Mouse (Mus musculus): Measurements from ENCODE around the gene Emid1.

GRCm38 (mm10) chr11:5059230-5059629 is 92.8 kb downstream of the Emid1 start:
- no peak for TF ChIP-seq CTCF (IDR thresholded peaks at IDR 0.05; ENCODE audit: control insufficient read depth, insufficient read depth, low read length)
- no peak for TF ChIP-seq POLR2A (IDR thresholded peaks at IDR 0.05; ENCODE audit: borderline replicate concordance, control insufficient read depth, low read depth, low read length)
